In the genomic region with DNA sequence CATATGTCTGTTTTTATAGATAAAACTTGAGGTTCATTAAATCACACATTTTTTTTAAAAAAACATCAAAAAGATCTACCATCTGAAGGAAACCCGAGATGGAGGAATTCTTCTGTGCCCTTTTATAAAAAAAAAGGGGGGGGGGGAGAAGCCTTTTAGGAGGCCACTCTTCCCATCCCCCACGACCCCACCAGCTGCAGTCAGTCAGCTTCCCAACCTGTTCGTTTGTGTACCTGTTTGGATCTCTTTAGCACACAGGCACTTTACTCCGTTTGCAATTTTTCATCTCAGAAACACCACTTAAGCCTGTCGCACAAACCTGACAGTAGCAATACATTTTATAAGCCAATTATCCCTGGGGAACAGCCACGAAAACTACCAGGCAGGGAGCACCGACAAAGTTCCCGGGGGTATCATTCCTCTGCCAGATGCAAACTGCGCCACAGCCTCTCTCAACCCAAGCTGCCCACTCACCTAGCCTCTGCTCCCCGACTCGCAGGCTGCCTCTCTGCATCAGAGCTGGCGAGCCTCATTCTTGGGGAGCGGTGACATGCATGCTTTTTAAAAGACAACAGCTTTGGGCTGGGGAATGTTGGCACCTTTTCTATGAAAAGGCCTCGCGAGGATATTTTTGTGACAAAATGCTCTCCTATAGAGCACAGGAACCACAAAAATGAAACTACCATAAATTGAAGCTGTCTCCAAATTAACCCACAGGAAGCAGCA, we compare ENCODE assay signal across 7 mouse cellular contexts. TPM values are rescaled to one million over a fixed set of nuclear protein-coding genes. Genes with fewer than 3 reads are reported as not detected.
A peak's percentile ranks its signal among the peaks of the same experiment; 100 is the strongest.
DNase-seq lines count a peak whose midpoint lies in the region; ATAC-seq and TF ChIP-seq lines count a peak whose summit lies in the region.

No protein-coding gene starts in this region.

- DNase-seq in liver, adult 2 months (ENCODE audit: extremely low read depth, low read depth, low spot score) = peak; percentile 27
- DNase-seq in liver = no peak
- DNase-seq in hindbrain, postnatal 0 days (ENCODE audit: low spot score) = peak; percentile 43
- no peak for DNase-seq in neural tube, embryonic 11.5 days (ENCODE audit: low spot score)
- no peak for DNase-seq in thymus, postnatal 25 days

- H3K27ac ChIP-seq in liver, adult 2 months (replicated peaks; ENCODE audit: insufficient read depth, low read depth, low read length) = peak overlapping the region; percentile 86
- no peak overlapping the region for H3K27ac ChIP-seq in embryonic facial prominence, embryonic 12.5 days
- H3K27ac ChIP-seq in hindbrain, postnatal 0 days = peak overlapping the region; percentile 83; the same call in 1 of the 2 replicates
- no peak overlapping the region for H3K27ac ChIP-seq in neural tube, embryonic 11.5 days (ENCODE audit: low read depth, low read length)

- H3K27me3 ChIP-seq in liver, adult 2 months (ENCODE audit: control insufficient read depth, insufficient read depth, low read length) = no peaks in the 10 kb centered on the region
- peaks cover 34% of the 10 kb centered on the region for H3K27me3 ChIP-seq in embryonic facial prominence, embryonic 12.5 days
- no peaks in the 10 kb centered on the region for H3K27me3 ChIP-seq in hindbrain, postnatal 0 days (ENCODE audit: insufficient read depth, low read length)
- peaks cover 16% of the 10 kb centered on the region for H3K27me3 ChIP-seq in neural tube, embryonic 11.5 days (ENCODE audit: control insufficient read depth, insufficient read depth, low read length)

- H3K4me2 ChIP-seq in embryonic facial prominence, embryonic 12.5 days (replicated peaks) = peak overlapping the region; percentile 86
- peak overlapping the region; percentile 72 for H3K4me2 ChIP-seq in hindbrain, postnatal 0 days (ENCODE audit: low read depth, low read length)
- H3K4me2 ChIP-seq in neural tube, embryonic 11.5 days (ENCODE audit: low read depth) = peak overlapping the region; percentile 94

- H3K9me3 ChIP-seq in embryonic facial prominence, embryonic 12.5 days = no peaks in the 10 kb centered on the region
- H3K9me3 ChIP-seq in hindbrain, postnatal 0 days (ENCODE audit: low read length) = no peaks in the 10 kb centered on the region
- H3K9me3 ChIP-seq in neural tube, embryonic 11.5 days (ENCODE audit: control insufficient read depth, low read length) = no peaks in the 10 kb centered on the region

- H3K79me2 ChIP-seq in liver, adult 2 months (ENCODE audit: control insufficient read depth, insufficient read depth, low read length) = peaks cover 10% of the 10 kb centered on the region; the same call in 1 of the 2 replicates

- WGBS in liver, adult 2 months = 15% methylated on average over 15 of the region's 15 CpGs
- 15% methylated on average over 15 of the region's 15 CpGs for WGBS in embryonic facial prominence, embryonic 12.5 days
- 24% methylated on average over 15 of the region's 15 CpGs for WGBS in hindbrain, postnatal 0 days
- WGBS in neural tube, embryonic 11.5 days = 21% methylated on average over 15 of the region's 15 CpGs

- TF ChIP-seq POLR2A in liver, adult 2 months (IDR thresholded peaks at IDR 0.05; ENCODE audit: extremely low read depth, insufficient read depth, low read length) = no peak

- peaks cover 30% of the 10 kb centered on the region for H3K4me1 ChIP-seq in liver, adult 2 months (ENCODE audit: control insufficient read depth, insufficient read depth, low read length)
- peaks cover 23% of the 10 kb centered on the region for H3K4me1 ChIP-seq in embryonic facial prominence, embryonic 12.5 days
- peaks cover 9% of the 10 kb centered on the region; the same call in 1 of the 2 replicates for H3K4me1 ChIP-seq in hindbrain, postnatal 0 days (ENCODE audit: insufficient read depth, low read length)
- H3K4me1 ChIP-seq in neural tube, embryonic 11.5 days (ENCODE audit: control insufficient read depth, insufficient read depth, low read length) = peaks cover 10% of the 10 kb centered on the region

- H3K36me3 ChIP-seq in liver, adult 2 months (ENCODE audit: control insufficient read depth, insufficient read depth, low read length) = no peaks in the 10 kb centered on the region
- no peaks in the 10 kb centered on the region for H3K36me3 ChIP-seq in embryonic facial prominence, embryonic 12.5 days
- H3K36me3 ChIP-seq in hindbrain, postnatal 0 days (ENCODE audit: insufficient read depth, low read length) = no peaks in the 10 kb centered on the region
- H3K36me3 ChIP-seq in neural tube, embryonic 11.5 days (ENCODE audit: control insufficient read depth, insufficient read depth, low read length) = no peaks in the 10 kb centered on the region

- TF ChIP-seq CTCF in liver, adult 2 months (IDR thresholded peaks at IDR 0.05; ENCODE audit: low read depth, low read length) = no peak
- TF ChIP-seq CTCF in hindbrain, postnatal 0 days (IDR thresholded peaks at IDR 0.05; ENCODE audit: low read depth) = no peak

- H3K9ac ChIP-seq in liver, adult 2 months (ENCODE audit: low read depth, low read length) = peak overlapping the region; percentile 77
- H3K9ac ChIP-seq in embryonic facial prominence, embryonic 12.5 days = no peak overlapping the region
- peak overlapping the region; percentile 74 for H3K9ac ChIP-seq in hindbrain, postnatal 0 days (replicated peaks; ENCODE audit: low read length)
- H3K9ac ChIP-seq in neural tube, embryonic 11.5 days (ENCODE audit: low read length) = no peak overlapping the region; the same call in 1 of the 2 replicates

- ATAC-seq in embryonic facial prominence, embryonic 12.5 days (ENCODE audit: insufficient number of reproducible peaks, insufficient read depth, low FRiP score, low TSS enrichment) = no peak
- no peak for ATAC-seq in hindbrain, postnatal 0 days
- no peak for ATAC-seq in neural tube, embryonic 11.5 days (ENCODE audit: insufficient read depth, low FRiP score, low TSS enrichment)
- no peak for ATAC-seq in granulocyte monocyte progenitor cell, adult 5-6 weeks (replicated peaks; ENCODE audit: poor library complexity, severe bottlenecking)

- peak overlapping the region; percentile 60 for H3K4me3 ChIP-seq in liver, adult 2 months (ENCODE audit: insufficient read depth, low read depth, low read length)
- peak overlapping the region; percentile 64 for H3K4me3 ChIP-seq in embryonic facial prominence, embryonic 12.5 days
- H3K4me3 ChIP-seq in hindbrain, postnatal 0 days (ENCODE audit: low read length) = peak overlapping the region; percentile 62
- H3K4me3 ChIP-seq in neural tube, embryonic 11.5 days (ENCODE audit: low read depth, low read length) = peak overlapping the region; percentile 65

RNA-seq across cellular contexts. Expression of gene Epb41l4b, which starts 2.1 kb away (rescaled TPM):
- total RNA-seq in liver, adult 2 months (2014; rRNA removed) = 44.7 and 46.3 TPM in 2 replicates
- 33.9 and 36.5 TPM in 2 replicates for polyA plus RNA-seq in liver, adult 2 months (2012; rRNA removed)
- polyA plus RNA-seq in embryonic facial prominence, embryonic 12.5 days (2016; fragmentation: Nextera tagmentation; extraction: Ambion mirVana) = 2.8 and 3.0 TPM in 2 replicates
- 13.9 and 14.7 TPM in 2 replicates for total RNA-seq in hindbrain, postnatal 0 days (2014; rRNA removed)
- polyA plus RNA-seq in hindbrain, postnatal 0 days (2015; fragmentation: Nextera tagmentation; extraction: Ambion mirVana) = 4.2 and 4.4 TPM in 2 replicates
- polyA plus RNA-seq in neural tube, embryonic 11.5 days (2014; fragmentation: Nextera tagmentation; extraction: Ambion mirVana) = 0.99 and 1.3 TPM in 2 replicates
- 4.5 and 12.7 TPM in 2 replicates for total RNA-seq in granulocyte monocyte progenitor cell, adult 5-6 weeks (2014; fragmentation: Nextera tagmentation)
- total RNA-seq in granulocyte monocyte progenitor cell, adult 5-6 weeks (2017) = 1.8 and 2.5 TPM in 2 replicates

Comparison
In these comparisons a context has a peak if more than half of its experiments do, and no peak if none do; other contexts are left out.
1. DNase-seq: peak in liver, adult 2 months (single experiment) and hindbrain, postnatal 0 days (single experiment); none in liver (single experiment), neural tube, embryonic 11.5 days (single experiment) and thymus, postnatal 25 days (single experiment).
2. H3K27ac ChIP-seq: peak in liver, adult 2 months (single experiment) and hindbrain, postnatal 0 days (single experiment); none in embryonic facial prominence, embryonic 12.5 days (single experiment) and neural tube, embryonic 11.5 days (single experiment).
3. H3K9ac ChIP-seq: peak in liver, adult 2 months (single experiment) and hindbrain, postnatal 0 days (single experiment); none in embryonic facial prominence, embryonic 12.5 days (single experiment) and neural tube, embryonic 11.5 days (single experiment).
4. Peak in every context shown above with its lines, with median percentiles within 50 percentile points of each other: H3K4me3 ChIP-seq and H3K4me2 ChIP-seq.